Mouse (Mus musculus): ENCODE measurements around the gene Shroom3. TPM values are rescaled to one million over a fixed set of nuclear protein-coding genes. Genes with fewer than 3 reads are reported as not detected.
"Not testable (repeated sequence)": the region's sequence is repeated elsewhere in the genome, so short reads cannot be mapped to it uniquely, and the experiment has no call there.

Gene Shroom3
- total RNA-seq, 2 experiments from 2014 or later = 10.0 to 15.0 TPM

DNA sequence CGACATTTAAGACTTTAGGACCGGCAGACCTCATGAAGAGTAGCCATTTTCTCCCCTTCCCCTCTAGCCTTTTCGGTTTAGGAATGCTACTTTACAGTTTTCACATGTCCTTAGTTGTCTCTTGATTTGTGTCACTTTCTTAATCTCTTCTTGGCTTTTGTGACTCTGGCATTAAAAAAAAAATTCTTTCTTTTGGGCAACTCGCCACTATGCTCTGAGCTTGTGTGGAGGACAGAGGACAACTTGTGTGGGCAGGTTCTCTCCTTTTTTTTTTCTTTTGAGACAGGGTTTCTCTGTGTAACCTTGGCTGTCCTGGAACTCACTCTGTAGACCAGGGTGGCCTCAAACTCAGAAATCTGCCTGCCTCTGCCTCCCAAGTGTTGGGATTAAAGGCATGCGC lies 239.7 kb downstream of the Shroom3 start:
- not testable (repeated sequence) for DNase-seq (ENCODE audit: low spot score in 2 of 2)

DNA sequence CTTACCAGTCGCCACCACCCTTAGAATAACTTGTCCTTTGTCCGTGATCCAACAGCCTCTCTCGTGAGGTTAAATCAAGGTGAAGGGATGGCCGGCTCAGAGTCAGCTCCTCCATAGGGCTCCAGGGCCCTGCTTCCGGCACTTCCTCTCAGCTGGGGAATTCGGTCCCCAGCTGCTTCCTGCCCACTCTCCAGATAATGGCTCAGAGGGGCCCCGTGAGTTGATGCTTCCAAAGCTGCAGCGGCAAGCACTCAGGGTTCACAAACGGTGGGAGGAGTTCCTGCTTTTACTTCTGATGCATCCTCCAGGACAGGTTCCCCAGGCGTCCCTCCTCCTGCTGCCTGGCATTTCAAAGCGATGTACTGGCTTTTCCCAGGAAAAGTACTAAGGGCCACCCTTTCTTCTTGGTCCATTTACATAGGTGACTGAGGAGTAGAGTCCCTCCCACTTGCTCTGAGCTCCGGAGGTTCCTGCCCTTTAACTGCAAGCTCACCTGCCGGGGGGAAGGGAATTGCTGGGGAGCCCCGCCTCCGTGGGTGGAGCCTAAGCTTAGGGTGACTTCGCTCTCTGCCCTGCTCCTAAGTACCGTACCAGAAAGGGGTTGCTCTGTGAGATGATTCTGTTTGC lies 241.7 kb downstream of the Shroom3 start:
- no peak for DNase-seq (ENCODE audit: low spot score in 2 of 2)

DNA sequence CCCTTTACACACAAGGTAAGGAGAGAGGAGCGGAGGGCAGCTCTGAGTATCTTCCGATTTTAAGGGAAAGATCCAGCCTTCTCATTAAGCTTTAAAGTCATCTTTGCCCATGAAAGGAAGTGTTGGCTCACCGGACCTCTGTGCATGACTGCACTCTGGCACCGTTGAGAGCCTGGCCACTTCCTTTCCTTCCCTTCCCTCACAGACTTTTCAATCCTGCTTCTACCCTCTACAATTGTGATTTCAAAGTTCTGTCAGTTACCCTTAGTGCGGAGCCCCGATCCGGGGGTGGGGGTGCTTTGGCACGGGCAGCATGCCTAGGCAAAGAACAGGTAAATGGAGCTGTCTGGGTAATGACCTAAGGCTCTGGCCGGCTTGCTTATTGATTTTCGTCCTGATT lies 244.4 kb downstream of the Shroom3 start:
- no peak for DNase-seq (ENCODE audit: low spot score in 2 of 2)

DNA sequence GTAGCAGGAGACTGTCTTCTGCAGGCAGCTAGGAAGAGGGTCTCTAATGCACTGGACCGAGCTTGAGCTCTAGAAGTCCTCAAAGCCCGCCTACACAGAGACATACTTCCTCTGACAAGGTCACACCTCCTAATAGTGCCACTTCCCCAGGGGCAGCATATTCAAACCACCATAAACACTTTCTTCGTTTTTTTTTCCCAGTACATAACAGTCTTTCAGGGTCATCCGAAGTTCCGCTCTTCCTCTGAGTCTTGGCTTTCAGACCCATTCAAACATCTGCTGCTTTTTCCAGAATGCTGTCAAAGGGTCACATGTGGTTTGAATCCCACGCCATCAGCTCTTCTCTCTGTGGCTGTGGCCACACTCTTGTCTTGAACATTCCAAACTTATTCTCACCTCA lies 247.3 kb downstream of the Shroom3 start:
- DNase-seq (ENCODE audit: low spot score in 2 of 2) = no peak

DNA sequence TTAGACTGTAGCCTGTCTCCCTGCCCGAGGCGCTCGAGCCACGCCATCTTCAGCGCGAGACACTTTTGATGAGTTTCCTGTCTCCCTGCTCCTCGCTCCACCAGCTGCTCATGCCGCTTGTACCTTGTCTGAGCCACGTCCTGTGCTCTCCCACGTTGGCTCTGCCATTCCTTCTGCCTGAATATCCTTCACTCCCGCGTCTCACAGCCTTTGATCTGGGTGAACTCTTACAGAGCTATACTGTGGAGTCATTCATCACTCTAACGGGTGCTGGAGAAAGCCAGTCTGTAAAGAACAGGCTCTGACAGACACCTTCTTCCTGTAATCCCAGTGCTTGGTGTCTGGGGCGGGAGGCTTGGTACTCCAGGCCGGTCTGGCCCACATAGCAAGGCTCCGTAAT lies 248.1 kb downstream of the Shroom3 start:
- DNase-seq (ENCODE audit: low spot score in 2 of 2) = no peak

DNA sequence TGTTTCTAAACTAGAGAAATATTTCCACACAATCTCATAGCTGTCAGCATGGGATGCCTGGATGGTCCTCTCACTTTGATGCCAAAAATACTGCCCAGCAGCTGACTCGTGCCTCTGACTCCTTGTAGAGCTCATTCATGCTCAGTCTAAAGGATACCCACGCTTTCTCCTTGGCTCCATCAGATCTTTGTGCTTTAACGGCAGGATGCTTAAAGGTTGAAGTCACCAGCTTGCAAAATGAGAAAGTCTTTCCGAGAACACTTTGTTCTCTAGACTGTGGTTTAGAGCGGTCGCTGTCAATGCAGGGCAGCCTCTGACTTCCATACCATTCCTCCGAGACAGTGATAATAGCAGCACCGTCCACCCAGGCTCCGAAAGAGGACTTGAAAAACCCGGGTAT lies 249.8 kb downstream of the Shroom3 start:
- no peak for DNase-seq (ENCODE audit: low spot score in 2 of 2)

DNA sequence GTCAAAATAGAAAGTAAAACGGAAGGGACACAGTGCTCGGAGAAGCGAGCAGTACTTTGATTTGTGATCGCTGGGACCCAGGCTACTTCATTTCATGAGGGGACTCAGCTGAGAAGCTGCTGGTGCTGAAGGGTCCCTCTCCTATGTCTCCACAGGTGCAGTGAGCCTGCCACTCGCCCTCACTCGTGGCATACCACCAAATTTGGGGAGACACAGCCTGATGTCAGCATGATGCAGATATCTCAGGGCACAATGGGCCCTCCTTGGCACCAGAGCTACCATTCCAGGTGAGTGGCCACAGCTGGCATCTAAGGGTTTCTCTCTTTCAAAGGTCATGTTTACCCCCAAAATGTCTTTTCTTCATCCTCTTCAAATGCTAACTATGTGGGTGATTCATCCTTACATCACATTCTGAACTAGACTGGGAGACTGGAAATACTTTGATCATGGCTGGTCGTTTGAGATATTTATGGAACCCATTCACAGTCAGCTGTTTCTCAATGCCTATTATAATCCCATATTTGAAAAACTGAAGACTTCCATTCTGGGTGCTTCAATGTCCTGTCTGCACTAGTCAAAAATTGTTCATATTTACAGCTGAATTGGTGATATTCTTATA lies 250.5 kb downstream of the Shroom3 start:
- DNase-seq (ENCODE audit: low spot score in 2 of 2) = no peak

DNA sequence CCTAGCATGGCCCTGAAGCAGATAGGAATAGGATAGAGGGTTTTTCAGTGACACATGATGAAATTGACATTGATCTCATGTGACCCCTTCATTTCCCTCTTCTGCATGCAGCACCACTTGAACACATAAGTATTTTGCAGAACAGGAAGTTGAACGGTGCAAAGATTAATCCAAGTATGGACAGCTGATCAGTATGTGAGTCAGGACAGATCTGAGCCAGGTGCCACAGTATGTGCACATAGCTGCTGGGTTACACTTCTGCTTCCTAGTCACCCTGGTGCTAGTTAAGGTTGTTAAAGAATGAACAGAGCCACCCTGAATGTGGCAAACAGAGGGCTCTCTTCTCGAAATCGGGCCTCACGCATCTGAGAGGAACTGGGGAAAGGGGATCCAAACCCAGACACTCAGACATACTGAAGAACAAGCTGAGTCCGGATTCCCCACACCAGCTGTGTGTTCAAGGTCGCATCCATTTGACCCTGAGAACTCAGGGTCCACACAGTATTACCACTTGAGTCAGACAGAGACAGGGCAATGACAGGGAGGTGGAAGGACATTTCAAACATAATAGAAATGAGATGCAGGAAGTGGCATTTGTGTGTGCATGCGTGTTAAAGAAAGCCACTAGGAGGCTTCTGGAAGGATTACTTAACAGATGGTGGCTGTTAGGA lies 251.2 kb downstream of the Shroom3 start:
- no peak for DNase-seq (ENCODE audit: low spot score in 2 of 2)

DNA sequence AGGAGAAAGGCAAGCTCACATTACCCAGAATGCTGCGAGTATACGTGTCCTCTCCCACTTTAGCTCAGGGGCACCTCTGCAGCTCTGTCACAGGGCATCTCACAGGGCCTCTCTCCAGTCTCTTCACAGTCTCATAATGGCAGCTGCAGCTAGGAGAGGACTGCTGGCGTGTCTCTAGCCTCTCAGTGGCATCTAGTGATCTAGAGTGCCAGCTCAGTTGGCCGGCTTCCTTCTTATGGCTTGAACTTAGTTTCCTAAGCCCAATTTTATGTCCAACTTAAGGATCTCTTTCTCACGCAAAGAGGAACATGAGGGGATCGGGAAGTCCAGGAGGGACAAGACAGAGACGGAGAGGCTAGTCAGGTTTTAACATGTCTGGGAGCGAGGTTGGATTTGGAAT lies 252.6 kb downstream of the Shroom3 start:
- no peak for DNase-seq (ENCODE audit: low spot score in 2 of 2)

DNA sequence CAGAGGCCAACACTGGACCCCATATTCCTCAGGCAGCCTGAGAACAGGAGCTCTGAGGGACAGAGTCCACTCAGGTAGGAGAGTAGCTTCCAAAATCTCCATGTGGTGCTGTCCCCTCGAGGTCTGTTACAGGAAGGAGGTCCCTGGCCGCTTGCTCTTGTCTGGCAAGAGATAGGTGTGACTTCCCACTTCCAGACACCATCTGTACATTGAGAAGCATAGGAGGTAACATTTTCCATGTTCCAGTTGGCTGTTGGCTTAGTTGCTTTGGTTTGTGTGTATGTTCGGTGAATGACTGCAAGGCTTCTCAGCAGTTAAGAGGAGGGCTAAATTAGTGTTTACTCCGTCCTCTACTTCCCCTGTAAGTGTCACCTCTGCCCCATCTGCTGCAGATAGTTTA lies 254.5 kb downstream of the Shroom3 start:
- no peak for DNase-seq (ENCODE audit: low spot score in 2 of 2)

DNA sequence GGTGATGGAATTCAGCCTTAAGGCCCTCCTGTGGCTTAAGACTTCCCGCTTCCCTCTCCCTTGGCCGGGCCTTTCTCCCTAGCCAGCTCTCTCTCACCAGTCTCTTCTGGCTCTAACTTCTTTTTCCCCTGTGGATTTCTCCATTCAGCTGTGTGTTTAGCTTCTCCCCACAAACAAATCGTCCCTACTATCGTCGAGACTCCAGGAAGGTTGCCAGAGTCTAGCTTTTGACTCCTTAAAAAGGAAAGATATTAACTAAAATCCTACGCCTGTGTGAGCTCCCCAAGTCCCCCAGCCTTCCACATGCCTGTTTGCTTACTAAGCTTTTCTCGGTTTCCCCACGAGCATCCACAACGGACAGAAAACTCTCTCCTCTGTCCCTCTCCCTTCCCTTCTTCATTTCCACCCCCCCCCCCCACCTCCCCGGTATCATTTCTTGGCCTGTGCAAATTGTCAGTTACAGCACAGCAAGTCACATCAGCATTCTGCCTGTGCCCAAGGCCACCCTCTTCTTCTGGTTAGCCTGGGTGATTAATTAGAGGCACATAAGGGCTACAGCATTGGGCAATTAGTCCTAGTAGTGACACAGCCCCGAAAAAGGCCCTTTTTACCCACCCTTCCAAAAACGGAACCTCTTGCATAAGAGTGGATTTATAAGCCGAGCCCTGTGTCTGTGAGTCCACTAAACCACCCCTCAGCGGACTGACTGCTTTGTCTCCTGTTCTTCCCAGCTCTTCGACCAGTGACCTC lies 256.2 kb downstream of the Shroom3 start:
- no peak for DNase-seq (ENCODE audit: low spot score in 2 of 2)

DNA sequence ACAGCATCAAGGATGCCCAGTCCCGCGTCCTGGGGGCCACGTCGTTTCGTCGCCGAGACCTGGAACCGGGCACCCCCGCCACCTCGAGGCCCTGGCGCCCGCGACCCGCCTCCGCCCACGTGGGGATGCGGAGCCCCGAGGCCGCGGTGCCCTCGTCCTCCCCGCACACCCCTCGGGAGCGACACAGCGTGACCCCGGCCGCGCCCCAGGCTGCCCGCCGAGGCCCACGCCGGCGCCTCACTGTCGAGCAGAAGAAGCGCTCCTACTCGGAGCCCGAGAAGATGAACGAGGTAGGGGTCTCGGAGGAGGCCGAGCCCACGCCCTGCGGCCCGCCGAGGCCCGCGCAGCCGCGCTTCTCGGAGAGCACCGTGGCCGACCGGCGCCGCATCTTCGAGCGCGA lies 258.9 kb downstream of the Shroom3 start:
- DNase-seq (ENCODE audit: low spot score in 2 of 2) = no peak

DNA sequence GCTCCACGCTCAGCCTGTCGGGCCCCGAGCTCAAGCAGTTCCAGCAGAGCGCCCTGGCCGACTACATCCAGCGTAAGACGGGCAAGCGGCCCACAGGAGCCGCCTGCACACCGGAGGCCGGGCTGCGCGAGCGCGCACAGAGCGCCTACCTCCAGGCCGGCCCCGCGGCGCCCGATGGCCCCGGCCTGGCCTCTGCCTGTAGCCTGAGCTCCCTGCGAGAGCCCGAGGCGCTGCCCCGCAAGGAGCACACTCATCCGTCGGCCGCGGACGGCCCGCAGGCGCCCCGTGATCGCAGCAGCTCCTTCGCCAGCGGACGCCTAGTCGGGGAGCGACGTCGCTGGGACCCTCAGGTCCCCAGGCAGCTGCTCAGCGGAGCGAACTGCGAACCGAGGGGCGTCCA lies 259.3 kb downstream of the Shroom3 start:
- DNase-seq (ENCODE audit: low spot score in 2 of 2) = no peak

DNA sequence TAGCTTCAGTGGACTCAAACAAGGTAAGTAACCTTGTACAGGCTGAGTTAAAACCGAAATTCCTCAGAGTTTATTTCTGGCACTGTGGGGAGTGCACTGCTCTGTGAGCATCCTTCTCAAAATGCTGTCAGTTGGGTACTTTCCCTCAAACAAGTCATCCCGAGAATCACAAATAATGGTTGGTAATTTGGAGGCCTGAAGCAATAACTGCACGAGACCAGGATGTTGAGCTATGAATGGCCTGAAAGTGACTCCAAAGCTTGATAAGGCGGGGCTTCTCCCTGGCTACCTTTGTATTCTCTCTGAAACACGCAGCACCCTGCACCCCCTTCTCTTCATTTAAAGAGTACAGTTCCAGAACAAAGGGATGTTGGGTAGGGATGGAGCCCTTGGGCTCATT lies 261.6 kb downstream of the Shroom3 start:
- DNase-seq (ENCODE audit: low spot score in 2 of 2) = no peak

DNA sequence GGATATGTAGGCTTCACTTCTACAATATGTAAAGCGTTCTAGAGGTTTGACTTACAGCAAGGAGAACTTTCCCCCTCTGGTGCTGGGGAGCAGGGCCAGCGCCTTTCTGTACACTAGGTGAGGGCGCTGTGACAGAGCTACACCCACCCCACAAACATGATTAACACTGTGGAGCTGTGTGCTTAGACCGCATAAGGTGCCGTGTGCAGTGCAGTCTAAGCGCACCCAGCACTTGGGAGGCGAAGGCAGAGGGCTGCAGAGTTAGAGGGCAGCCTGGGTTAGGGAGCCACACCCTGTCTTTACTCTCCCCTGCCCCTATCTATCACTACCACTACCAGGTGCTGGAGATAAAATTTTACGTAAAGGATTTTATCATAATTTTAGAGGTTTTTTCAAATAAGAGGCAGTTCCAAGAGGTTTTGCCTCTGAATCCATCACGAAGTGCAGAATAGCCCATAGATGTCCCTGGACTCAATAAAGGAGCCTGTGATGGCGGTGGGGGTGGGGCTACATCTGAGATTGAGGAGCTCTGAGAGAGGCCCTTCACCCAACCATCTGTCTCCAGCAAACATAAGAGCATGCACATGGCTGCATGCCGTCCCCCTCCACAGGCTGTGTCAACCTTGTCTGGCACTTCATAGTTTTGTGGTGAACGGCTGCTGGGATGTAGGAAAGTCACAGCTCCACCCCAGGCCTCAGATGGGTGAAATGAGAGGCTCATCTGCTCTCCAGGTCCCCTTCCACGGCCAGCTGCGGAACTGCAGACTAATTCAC lies 265.9 kb downstream of the Shroom3 start:
- DNase-seq (ENCODE audit: low spot score in 2 of 2) = no peak

DNA sequence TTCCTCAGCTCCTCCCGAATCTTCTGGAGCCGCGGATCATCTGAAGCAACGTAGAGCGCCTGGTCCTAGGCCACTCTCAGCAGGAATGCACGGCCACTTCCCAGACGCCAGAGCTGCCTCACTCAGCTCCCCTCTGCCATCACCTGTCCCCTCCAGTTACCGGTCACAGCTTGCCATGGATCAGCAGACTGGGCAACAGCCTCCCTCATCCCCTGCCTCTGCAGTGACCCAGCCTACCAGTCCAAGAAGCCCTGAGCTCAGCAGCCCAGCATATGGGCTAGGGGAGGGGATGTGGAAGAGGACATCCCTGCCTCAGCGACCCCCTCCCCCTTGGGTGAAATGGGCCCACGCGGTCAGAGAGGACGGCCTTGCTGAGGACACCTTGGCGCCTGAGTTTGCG lies 267.3 kb downstream of the Shroom3 start:
- no peak for DNase-seq (ENCODE audit: low spot score in 2 of 2)

DNA sequence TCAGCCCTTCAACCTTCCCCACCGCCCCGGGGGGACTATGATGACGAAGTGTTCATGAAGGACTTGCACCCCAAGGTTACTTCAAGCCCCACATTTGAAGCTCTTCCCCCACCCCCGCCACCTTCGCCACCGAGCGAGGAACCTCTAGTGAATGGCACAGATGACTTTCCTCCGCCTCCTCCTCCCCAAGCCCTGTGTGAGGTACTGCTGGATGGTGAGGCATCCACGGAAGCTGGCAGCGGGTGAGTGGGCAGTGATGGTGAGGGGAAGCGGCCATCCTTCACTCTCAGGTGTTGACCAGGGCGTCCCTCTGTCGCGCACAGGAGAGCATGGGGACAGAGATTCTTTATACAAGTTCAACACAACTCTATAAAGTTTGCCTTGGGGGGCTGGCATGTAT lies 267.8 kb downstream of the Shroom3 start:
- no peak for DNase-seq (ENCODE audit: low spot score in 2 of 2)

DNA sequence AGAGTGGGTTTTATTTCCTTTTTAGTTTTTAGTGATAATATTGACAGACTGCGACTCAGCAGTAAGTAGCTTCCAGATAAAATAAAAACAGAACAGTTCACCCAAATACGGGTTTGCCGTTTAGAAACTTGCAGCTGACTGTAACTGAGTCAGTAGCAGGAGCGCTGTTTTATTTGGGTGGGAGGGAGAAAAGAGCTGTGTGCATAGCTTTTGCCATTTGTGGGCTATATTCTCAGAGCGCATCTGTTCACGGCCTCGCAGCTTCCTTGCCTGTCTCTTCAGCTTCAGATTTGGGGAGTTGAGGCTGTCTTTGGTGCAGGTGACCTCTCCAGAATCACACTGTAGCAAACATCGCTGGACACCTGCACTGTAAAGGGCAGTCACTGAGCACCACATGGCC lies 270.6 kb downstream of the Shroom3 start:
- no peak for DNase-seq (ENCODE audit: low spot score in 2 of 2)

DNA sequence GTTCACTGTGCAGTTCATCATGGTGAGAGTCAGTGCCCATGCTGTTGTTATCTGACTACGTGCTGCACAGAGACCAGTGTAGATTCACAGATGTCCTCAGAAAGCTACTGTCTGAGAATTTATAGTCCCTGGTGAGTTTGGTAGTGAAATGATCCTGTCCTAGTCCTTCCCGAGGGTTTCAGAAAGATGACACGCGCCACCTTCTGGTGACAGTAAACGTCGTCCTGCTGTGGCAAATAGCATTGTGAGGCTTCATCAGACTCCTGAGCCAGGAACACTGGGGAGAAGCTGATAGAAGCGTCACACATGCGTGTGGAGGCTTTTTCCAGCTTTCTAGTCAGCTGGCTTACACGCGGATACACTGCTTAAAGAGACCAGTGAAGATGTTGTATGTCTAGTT lies 271.1 kb downstream of the Shroom3 start:
- peak; percentile 44 to 49 for DNase-seq (ENCODE audit: low spot score in 2 of 2)

DNA sequence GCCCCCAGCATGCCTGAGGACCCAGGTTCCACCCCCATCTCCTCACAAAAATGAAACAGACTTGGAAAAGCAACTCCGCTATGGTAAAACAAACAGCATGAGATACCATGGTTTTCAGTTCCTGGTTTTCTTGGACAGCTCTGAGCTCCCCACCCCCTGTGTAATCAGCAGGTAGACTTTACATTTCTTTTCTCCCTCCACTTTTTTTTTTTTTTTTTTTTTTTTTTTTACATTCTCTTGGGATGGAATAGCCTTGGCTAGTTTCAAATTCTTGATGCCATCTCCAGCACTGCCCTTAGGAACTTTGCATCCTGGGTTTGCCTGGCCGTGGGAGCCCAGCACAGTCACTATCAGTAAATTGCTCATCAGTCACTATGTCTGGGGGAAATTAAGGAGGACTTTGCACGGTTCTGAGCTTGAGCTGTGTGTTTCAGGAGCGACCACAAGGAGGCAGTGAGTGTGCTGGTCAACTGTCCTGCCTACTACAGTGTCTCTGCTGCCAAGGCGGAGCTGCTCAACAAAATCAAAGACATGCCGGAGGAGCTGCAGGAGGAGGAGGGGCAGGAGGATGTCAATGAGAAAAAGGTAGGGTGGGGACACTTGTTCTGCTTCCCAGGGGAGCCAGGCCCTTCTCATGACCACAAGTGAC lies 271.7 kb downstream of the Shroom3 start:
- no peak for DNase-seq (ENCODE audit: low spot score in 2 of 2)

DNA sequence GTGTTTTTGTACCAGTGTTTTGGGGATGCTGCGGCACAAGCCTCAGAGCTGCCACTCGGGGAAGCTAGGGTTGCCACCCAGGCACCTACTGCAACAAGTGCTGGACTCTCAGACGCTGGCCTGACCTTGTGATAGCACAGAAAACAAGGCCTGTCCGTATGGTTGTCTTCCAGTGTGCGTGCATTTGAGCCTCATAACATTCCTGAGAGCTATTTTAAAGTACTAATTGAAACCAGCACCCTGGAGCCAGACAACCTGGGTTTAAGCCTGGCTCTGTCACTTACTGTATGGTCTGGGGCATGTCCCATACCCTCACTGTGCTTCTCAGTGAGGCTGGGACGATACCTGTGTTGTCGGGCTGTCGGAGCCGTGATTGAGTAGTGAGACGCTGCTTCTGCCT lies 276.1 kb downstream of the Shroom3 start:
- no peak for DNase-seq (ENCODE audit: low spot score in 2 of 2)
